Mouse (Mus musculus) E14TG2a.4 (cell line): ENCODE measurements around the gene Zfp57.

Source experiments
- CTCF ChIP-seq: conservative IDR thresholded peaks from 2 replicates; pipeline ENCODE4 v1.5.1; 2014; ENCODE audit warnings: low read length
- POU5F1 ChIP-seq: IDR thresholded peaks from 2 replicates; pipeline ENCODE4 v1.6.1; 2014; ENCODE audit warnings: low read length, borderline replicate concordance

DNA sequence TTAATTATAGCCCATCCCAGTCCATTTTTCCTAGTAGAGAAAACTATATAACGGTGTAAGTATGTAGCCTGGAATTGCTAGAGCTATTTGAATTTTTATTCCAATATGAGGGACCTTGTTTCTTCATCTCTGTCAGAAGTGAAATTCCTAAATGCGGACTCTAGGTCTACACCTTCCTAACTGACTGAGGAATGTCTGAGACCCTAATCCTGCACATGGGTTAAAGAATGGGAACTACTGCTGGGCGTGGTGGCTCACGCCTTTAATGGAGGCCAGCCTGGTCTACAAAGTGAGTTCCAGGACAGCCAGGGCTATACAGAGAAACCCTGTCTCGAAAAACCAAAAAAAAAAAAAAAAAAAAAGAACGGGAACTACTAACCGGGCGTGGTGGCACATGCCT, 28.2 kb downstream of the Zfp57 start:
- TF ChIP-seq CTCF: no peak
- TF ChIP-seq POU5F1: no peak
